Mouse (Mus musculus) midbrain, embryonic 14.5 days (tissue): ENCODE results near the gene Cep70. TPM values are rescaled to one million over a fixed set of nuclear protein-coding genes. Genes with fewer than 3 reads are reported as not detected.

Experiments
- ATAC-seq: fragments of 200-750 bp; cut with Nextera tagmentation; 2 replicates; pipeline ENCODE4 v1.8.0; 2017; ENCODE audit warnings: moderate number of reproducible peaks, moderate library complexity; ENCODE audit not compliant: low FRiP score, low TSS enrichment
- DNase-seq: peaks from one replicate; pipeline ENCODE4 v3.0.0-alpha.2; 2015
- H3K27ac ChIP-seq: fragments of 300-500 bp; sonication (generic); replicated peaks from 2 replicates; pipeline ENCODE4 v1.5.1; 2014; ENCODE audit warnings: mild to moderate bottlenecking, low read depth, low read length, moderate library complexity
- H3K27me3 ChIP-seq: fragments of 300-500 bp; sonication (generic); 2 replicates; pipeline ENCODE4 v1.6.1; 2014; ENCODE audit warnings: low read length, control low read depth, mixed read lengths; ENCODE audit not compliant: control insufficient read depth, insufficient read depth
- H3K36me3 ChIP-seq: fragments of 300-500 bp; sonication (generic); 2 replicates; pipeline ENCODE4 v1.6.1; 2014; ENCODE audit warnings: low read length, control low read depth; ENCODE audit not compliant: control insufficient read depth, insufficient read depth
- H3K4me1 ChIP-seq: fragments of 300-500 bp; sonication (generic); 2 replicates; pipeline ENCODE4 v1.6.1; 2014; ENCODE audit warnings: mild to moderate bottlenecking, antibody characterized with exemption, low read length, control low read depth; ENCODE audit not compliant: control insufficient read depth, insufficient read depth
- H3K4me2 ChIP-seq: fragments of 300-500 bp; sonication (generic); 2 replicates; pipeline ENCODE4 v1.6.1; 2014; ENCODE audit warnings: mild to moderate bottlenecking, low read length, moderate library complexity
- H3K4me3 ChIP-seq: fragments of 300-500 bp; sonication (generic); replicated peaks from 2 replicates; pipeline ENCODE4 v1.5.1; 2014; ENCODE audit warnings: low read depth, low read length
- H3K9ac ChIP-seq: fragments of 300-500 bp; sonication (generic); replicated peaks from 2 replicates; pipeline ENCODE4 v1.6.1; 2014; ENCODE audit warnings: mild to moderate bottlenecking, low read length, moderate library complexity
- H3K9me3 ChIP-seq: fragments of 300-500 bp; sonication (generic); 2 replicates; pipeline ENCODE4 v1.6.1; 2016; ENCODE audit warnings: low read length, control low read depth, mixed read lengths; ENCODE audit not compliant: control insufficient read depth
- WGBS: fragments of 180-500 bp; shearing (Covaris S2); extraction: QIAGEN DNeasy Blood & Tissue Kit; methylation state at CpG from one replicate; pipeline ENCODE4 v1.1.7; 2014; 5-methylcytosine and 5-hydroxymethylcytosine counted together
- polyA plus RNA-seq: library from polyadenylated mRNA; unstranded; fragments of >200 nt; fragmentation: Nextera tagmentation; extraction: Ambion mirVana; gene quantifications from 2 replicates; pipeline ENCODE4 v1.2.1, GENCODE M21; 2014

Gene Cep70
- polyA plus RNA-seq, 1 experiment from 2014 or later, result 72.1 TPM

DNA sequence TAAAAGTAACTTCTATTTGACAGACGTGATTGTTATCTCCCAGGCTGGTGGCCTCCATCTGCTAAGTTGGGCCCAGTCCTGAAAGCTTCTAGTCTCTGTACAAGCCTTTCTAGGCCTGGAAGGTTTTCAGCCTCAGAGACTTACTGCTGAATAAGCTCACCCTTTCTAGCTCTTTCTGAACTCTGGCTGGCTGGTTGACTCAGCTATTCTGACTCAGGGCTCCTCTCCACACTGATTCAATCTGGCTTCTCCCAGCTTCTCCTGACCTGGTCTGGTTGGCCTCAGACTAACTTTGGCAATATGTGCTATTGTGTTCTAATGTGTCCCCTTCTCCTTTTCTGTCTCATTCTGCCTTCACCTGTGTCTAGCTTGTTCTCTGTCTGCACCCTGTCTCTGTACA, 3.9 kb upstream of the Cep70 start:
- H3K27ac ChIP-seq, result no peak overlapping the region
- no peaks in the 10 kb centered on the region for H3K9me3 ChIP-seq
- H3K4me3 ChIP-seq, result no peak overlapping the region
- H3K4me2 ChIP-seq, result no peak overlapping the region
- no peaks in the 10 kb centered on the region for H3K27me3 ChIP-seq
- DNase-seq (no peak), ATAC-seq (no peak)
- H3K36me3 ChIP-seq, result no peaks in the 10 kb centered on the region
- no peak overlapping the region for H3K9ac ChIP-seq
- 80% methylated on average over 1 of the region's 1 CpGs for WGBS
- 0 out of 2 replicates have a peak, but pooled peaks cover 3% of the 10 kb centered on the region for H3K4me1 ChIP-seq

DNA sequence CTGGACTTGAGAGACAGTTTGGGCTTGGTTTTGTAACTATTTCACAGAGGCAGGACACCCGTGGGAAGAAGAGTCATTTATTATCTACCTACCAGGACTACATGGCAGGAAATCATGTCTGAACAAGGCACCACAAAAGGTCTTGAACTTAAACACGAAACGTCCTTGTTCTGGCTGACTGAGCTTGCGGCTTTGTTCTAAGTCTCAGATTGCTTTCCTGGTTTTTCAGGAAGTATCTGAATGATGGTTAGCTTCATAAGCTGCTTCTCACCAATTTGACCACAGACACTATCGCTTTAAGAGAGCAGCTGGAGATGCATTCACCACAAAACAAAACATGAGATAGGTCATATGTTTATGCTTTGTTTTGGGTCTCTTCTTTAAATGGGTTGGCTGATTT, 2.6 kb upstream of the Cep70 start:
- ATAC-seq, result no peak
- Histone ChIP-seq H3K4me1 (peaks cover 13% of the 10 kb centered on the region; the same call in 1 of the 2 replicates), H3K9me3 (no peaks in the 10 kb centered on the region), H3K27me3 (no peaks in the 10 kb centered on the region), H3K27ac (no peak overlapping the region), H3K36me3 (no peaks in the 10 kb centered on the region), H3K4me2 (no peak overlapping the region), H3K9ac (no peak overlapping the region), H3K4me3 (no peak overlapping the region)
- no peak for DNase-seq
- WGBS, result 80% methylated on average over 5 of the region's 5 CpGs

DNA sequence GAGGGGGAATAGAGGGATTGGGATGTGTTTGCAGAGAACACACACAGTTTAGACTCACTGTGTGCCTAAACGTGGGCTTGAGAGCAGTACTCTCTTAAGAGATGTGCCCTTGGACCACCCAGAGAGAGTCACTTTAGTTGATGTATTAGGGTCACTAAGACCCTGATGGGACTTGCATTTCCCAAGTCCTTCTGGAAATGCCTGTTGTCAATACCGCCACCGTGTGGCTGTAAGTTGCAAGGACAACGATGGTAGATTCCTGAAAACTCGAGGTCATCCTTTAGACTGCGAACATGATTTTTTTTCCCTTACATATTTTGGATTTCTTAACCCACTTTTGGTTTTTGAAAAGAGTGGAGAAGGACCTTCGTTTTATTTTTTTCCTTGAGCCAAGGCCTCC, 1.1 kb upstream of the Cep70 start:
- no peak overlapping the region for H3K4me3 ChIP-seq
- DNase-seq (peak; percentile 90), ATAC-seq (no peak)
- no peak overlapping the region for H3K27ac ChIP-seq
- 1% methylated on average over 7 of the region's 7 CpGs for WGBS
- H3K9me3 ChIP-seq, result no peaks in the 10 kb centered on the region
- H3K36me3 ChIP-seq, result peaks cover 3% of the 10 kb centered on the region; the same call in 1 of the 2 replicates
- no peaks in the 10 kb centered on the region for H3K27me3 ChIP-seq
- peaks cover 13% of the 10 kb centered on the region; the same call in 1 of the 2 replicates for H3K4me1 ChIP-seq
- no peak overlapping the region for H3K9ac ChIP-seq
- H3K4me2 ChIP-seq, result no peak overlapping the region

DNA sequence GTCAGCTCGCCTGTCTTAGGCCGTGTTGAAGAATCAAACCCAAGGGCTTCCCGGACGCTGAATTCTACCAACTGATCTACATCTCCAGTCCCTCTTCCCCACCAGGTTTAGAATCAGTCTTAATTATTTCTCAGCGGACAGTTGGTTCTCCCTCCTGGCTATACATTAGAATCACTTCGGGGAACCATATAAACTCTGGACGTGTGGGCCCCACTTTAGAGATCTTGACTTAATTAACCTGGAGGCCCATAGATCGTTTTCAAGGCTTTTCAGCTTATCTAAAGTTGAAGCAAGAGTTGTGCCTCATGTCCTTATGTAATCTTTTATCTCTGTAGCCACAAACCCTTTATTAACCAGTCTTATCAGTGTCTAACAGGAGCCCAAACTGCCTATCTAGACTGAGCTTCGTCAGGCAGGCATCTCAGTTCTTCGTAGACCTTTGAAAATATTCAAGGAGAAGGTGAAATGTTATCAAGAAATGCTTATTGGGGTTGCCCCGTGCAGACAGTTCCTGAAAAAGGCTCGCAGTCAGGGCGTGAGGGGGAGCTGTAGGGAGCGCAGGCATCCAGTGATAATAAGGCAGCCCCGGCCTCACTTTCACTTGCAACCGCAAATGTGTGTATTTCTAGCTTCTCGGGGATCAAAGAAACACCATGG, 506 bp upstream of the Cep70 start:
- DNase-seq (no peak), ATAC-seq (peak; percentile 71; the same call in 1 of the 2 replicates)
- Histone ChIP-seq H3K9me3 (no peaks in the 10 kb centered on the region), H3K4me3 (peak overlapping the region; percentile 77), H3K36me3 (peaks cover 9% of the 10 kb centered on the region), H3K4me2 (peak overlapping the region; percentile 57), H3K27me3 (no peaks in the 10 kb centered on the region), H3K27ac (0 out of 2 replicates have a peak overlapping the region, but pooled peaks have one; percentile 91), H3K4me1 (peaks cover 13% of the 10 kb centered on the region; the same call in 1 of the 2 replicates), H3K9ac (no peak overlapping the region)
- 6% methylated on average over 17 of the region's 17 CpGs for WGBS

DNA sequence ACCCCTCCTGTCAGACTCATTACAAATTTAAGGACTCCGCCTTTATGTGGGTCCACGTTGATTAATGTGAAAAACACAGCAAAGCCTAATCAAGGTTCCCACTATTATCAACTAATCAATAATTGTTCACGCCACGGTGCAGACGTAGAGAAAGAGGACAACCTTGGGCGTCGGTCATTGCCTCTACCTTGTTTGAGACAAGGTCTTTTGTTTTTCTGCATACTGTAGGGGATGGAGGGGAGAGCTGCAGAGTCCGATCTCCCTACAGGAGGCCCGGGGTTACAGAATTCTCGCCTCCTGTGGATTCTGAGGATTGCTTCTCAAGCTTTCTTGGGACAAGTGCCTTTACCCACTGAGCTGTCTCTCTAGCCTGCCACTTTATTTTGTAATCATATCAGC, 727 bp downstream of the Cep70 start:
- peak overlapping the region; percentile 57 for H3K4me2 ChIP-seq
- H3K36me3 ChIP-seq, result peaks cover 17% of the 10 kb centered on the region
- peak overlapping the region; percentile 91 for H3K27ac ChIP-seq
- H3K4me1 ChIP-seq, result peaks cover 16% of the 10 kb centered on the region; the same call in 1 of the 2 replicates
- peak overlapping the region; percentile 77 for H3K4me3 ChIP-seq
- no peak for DNase-seq
- H3K9me3 ChIP-seq, result no peaks in the 10 kb centered on the region
- 2% methylated on average over 10 of the region's 10 CpGs for WGBS
- no peaks in the 10 kb centered on the region for H3K27me3 ChIP-seq
- H3K9ac ChIP-seq, result peak overlapping the region; percentile 82
- peak; percentile 20; the same call in 1 of the 2 replicates for ATAC-seq

DNA sequence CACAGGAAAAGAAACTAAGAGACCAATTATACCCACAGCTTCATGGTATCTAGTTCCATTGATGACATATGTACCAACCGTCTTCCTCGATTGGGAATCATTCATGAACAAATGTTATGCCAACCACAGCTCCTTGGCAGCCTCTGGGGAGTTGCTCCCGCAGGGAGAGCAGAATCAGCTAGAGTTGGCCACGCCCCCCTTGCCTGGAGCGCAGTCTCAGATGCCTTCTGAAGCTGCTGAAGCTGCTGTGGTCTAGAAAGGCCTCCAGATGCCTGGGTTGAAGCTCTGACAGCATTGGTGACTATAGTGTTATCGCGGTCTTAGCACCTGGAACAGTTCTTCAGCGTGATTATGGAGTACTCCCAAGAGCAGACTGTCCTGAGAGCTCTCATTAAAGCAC, 5.1 kb downstream of the Cep70 start:
- ATAC-seq, result no peak
- no peak overlapping the region for H3K4me2 ChIP-seq
- H3K9ac ChIP-seq, result no peak overlapping the region
- peaks cover 28% of the 10 kb centered on the region for H3K36me3 ChIP-seq
- peaks cover 16% of the 10 kb centered on the region; the same call in 1 of the 2 replicates for H3K4me1 ChIP-seq
- no peak overlapping the region for H3K27ac ChIP-seq
- WGBS, result 64% methylated on average over 8 of the region's 8 CpGs
- no peak overlapping the region for H3K4me3 ChIP-seq
- H3K9me3 ChIP-seq, result no peaks in the 10 kb centered on the region
- no peaks in the 10 kb centered on the region for H3K27me3 ChIP-seq
- no peak for DNase-seq

DNA sequence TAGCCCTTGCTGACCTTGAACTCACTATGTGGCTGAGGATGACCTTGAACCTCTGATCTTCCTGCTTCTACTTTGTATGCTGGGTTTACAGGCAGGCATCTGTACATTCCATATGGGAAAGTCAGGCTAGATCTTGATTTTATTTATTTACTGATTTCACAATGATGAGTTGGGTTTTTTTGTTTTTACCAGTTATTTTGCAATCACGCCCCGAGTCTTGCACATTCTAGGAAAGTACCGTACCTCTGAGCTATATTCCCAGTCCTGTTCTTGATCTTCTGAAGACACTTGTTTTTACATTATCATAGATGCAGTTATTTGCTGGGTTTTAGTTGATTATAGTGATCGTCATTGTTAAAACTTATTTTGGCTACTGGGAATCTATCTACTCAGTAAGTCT, 5.7 kb downstream of the Cep70 start:
- Histone ChIP-seq H3K27me3 (no peaks in the 10 kb centered on the region), H3K9me3 (no peaks in the 10 kb centered on the region), H3K36me3 (peaks cover 32% of the 10 kb centered on the region), H3K27ac (no peak overlapping the region), H3K9ac (no peak overlapping the region), H3K4me2 (no peak overlapping the region), H3K4me3 (no peak overlapping the region), H3K4me1 (peaks cover 16% of the 10 kb centered on the region; the same call in 1 of the 2 replicates)
- 96% methylated on average over 4 of the region's 4 CpGs for WGBS
- no peak for DNase-seq
- ATAC-seq, result no peak

DNA sequence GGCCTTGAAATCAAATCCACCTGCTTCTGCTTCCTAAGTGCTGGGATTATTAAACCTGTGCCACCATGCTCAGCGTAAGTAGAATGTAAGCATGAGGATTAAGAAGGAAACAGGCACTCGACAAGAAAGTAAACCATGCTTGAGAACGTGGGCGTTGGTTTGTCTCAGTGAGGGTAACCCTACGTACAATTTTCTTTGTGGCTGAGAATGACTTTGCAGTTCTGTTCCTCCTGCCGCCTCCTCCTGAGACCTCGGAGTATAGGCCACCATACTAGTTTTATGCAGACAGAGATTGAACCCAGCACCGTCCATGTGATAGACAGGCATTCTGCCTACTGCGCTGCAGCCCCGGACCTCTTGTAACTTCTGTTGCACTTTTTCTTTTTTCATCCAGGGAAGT, 10.7 kb downstream of the Cep70 start:
- H3K4me3 ChIP-seq, result no peak overlapping the region
- no peaks in the 10 kb centered on the region for H3K27me3 ChIP-seq
- H3K4me2 ChIP-seq, result no peak overlapping the region
- no peak for ATAC-seq
- peaks cover 60% of the 10 kb centered on the region for H3K36me3 ChIP-seq
- DNase-seq, result no peak
- no peak overlapping the region for H3K27ac ChIP-seq
- H3K9me3 ChIP-seq, result no peaks in the 10 kb centered on the region
- WGBS, result 90% methylated on average over 10 of the region's 10 CpGs
- H3K4me1 ChIP-seq, result no peaks in the 10 kb centered on the region
- no peak overlapping the region for H3K9ac ChIP-seq

DNA sequence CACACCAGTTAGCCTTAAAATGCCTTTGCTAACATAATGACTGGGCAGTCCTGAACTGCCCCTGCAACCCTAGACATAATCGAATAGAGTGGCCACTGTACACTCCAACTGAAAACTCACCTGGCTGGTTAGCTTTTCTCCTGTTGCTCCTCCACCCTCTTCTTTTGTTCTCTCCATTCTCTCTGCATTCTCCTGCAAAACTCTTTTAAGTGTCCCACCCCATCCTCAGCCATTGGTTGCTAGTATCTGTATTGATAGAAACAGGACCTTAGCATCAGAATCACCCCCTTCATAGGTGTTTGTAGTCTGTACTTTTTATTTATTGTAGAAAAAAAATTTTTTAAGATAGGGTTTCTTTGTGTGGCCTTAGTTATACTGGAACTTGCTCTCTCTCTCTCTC, 13.0 kb downstream of the Cep70 start:
- Histone ChIP-seq H3K9ac (no peak overlapping the region), H3K9me3 (no peaks in the 10 kb centered on the region), H3K36me3 (peaks cover 64% of the 10 kb centered on the region), H3K4me1 (no peaks in the 10 kb centered on the region), H3K4me2 (no peak overlapping the region), H3K27ac (no peak overlapping the region), H3K27me3 (no peaks in the 10 kb centered on the region), H3K4me3 (no peak overlapping the region)
- no peak for ATAC-seq
- DNase-seq, result no peak
- 100% methylated on average over 1 of the region's 1 CpGs for WGBS
